Mouse (Mus musculus) kidney, embryonic 16.5 days (tissue): Measurements from ENCODE around the gene Iqcn. TPM values are rescaled to one million over a fixed set of nuclear protein-coding genes. Genes with fewer than 3 reads are reported as not detected.

Experiments
- ATAC-seq: fragments of 200-750 bp; cut with Nextera tagmentation; 2 replicates; pipeline ENCODE4 v1.8.0; 2017; ENCODE audit warnings: moderate TSS enrichment; ENCODE audit not compliant: low FRiP score, low TSS enrichment
- H3K27ac ChIP-seq: fragments of 300-500 bp; sonication (generic); 2 replicates; pipeline ENCODE4 v1.5.1; 2014; ENCODE audit warnings: low read length
- H3K27me3 ChIP-seq: fragments of 300-500 bp; sonication (generic); 2 replicates; pipeline ENCODE4 v1.6.1; 2014; ENCODE audit warnings: low read length, control low read depth, mixed read lengths; ENCODE audit not compliant: insufficient read depth
- H3K36me3 ChIP-seq: fragments of 300-500 bp; sonication (generic); 2 replicates; pipeline ENCODE4 v1.6.1; 2014; ENCODE audit warnings: low read length, control low read depth, mixed read lengths; ENCODE audit not compliant: insufficient read depth
- H3K4me1 ChIP-seq: fragments of 300-500 bp; sonication (generic); 2 replicates; pipeline ENCODE4 v1.6.1; 2014; ENCODE audit warnings: low read length, control low read depth, mixed read lengths; ENCODE audit not compliant: insufficient read depth
- H3K4me2 ChIP-seq: fragments of 300-500 bp; sonication (generic); replicated peaks from 2 replicates; pipeline ENCODE4 v1.6.1; 2014; ENCODE audit warnings: low read depth, low read length
- H3K4me3 ChIP-seq: fragments of 300-500 bp; sonication (generic); 2 replicates; pipeline ENCODE4 v1.5.1; 2014; ENCODE audit warnings: mild to moderate bottlenecking, low read length
- H3K9ac ChIP-seq: fragments of 300-500 bp; sonication (generic); replicated peaks from 2 replicates; pipeline ENCODE4 v1.6.1; 2014; ENCODE audit warnings: low read length
- H3K9me3 ChIP-seq: fragments of 300-500 bp; sonication (generic); 2 replicates; pipeline ENCODE4 v1.6.1; 2016; ENCODE audit warnings: low read length, control low read depth
- WGBS: fragments of 180-500 bp; shearing (Covaris S2); extraction: QIAGEN DNeasy Blood & Tissue Kit; methylation state at CpG from one replicate; pipeline ENCODE4 v1.1.7; 2014; 5-methylcytosine and 5-hydroxymethylcytosine counted together
- polyA plus RNA-seq: library from polyadenylated mRNA; unstranded; fragments of >200 nt; fragmentation: Nextera tagmentation; extraction: Ambion mirVana; gene quantifications from 2 replicates; pipeline ENCODE4 v1.2.1, GENCODE M21; 2015

Gene Iqcn
- polyA plus RNA-seq, 1 experiment from 2014 or later: 0.04 TPM

GRCm38 (mm10) chr8:70698310-70699109, 4.7 kb upstream of the Iqcn start, which contains the start of gene Jund:
Gene Jund, plus strand, starts transcription at chr8:70698949.
- Histone ChIP-seq H3K4me1 (peaks cover 58% of the 10 kb centered on the region), H3K27ac (peak within 1 kb of the TSS; percentile 98), H3K4me2 (peak within 1 kb of the TSS; percentile 70), H3K4me3 (peak within 1 kb of the TSS; percentile 90), H3K9me3 (no peaks in the 10 kb centered on the region), H3K36me3 (peaks cover 21% of the 10 kb centered on the region; the same call in 1 of the 2 replicates), H3K9ac (peak within 1 kb of the TSS; percentile 99), H3K27me3 (no peaks in the 10 kb centered on the region)
- peak; percentile 90 for ATAC-seq
- WGBS: under 1% methylated on average over 68 of the region's 69 CpGs

GRCm38 (mm10) chr8:70699116-70699833, 4.0 kb upstream of the Iqcn start:
- no peaks in the 10 kb centered on the region for H3K9me3 ChIP-seq
- peaks cover 23% of the 10 kb centered on the region; the same call in 1 of the 2 replicates for H3K36me3 ChIP-seq
- H3K27me3 ChIP-seq: no peaks in the 10 kb centered on the region
- H3K4me2 ChIP-seq: peak overlapping the region; percentile 70
- H3K9ac ChIP-seq: peak overlapping the region; percentile 99
- H3K27ac ChIP-seq: peak overlapping the region; percentile 98
- peak; percentile 0; the same call in 1 of the 2 replicates for ATAC-seq
- H3K4me3 ChIP-seq: peak overlapping the region; percentile 90
- peaks cover 57% of the 10 kb centered on the region for H3K4me1 ChIP-seq
- WGBS: under 1% methylated on average over 89 of the region's 89 CpGs

GRCm38 (mm10) chr8:70699834-70700554, 3.3 kb upstream of the Iqcn start:
- no peaks in the 10 kb centered on the region for H3K9me3 ChIP-seq
- H3K9ac ChIP-seq: peak overlapping the region; percentile 99
- 0% methylated on average over 59 of the region's 59 CpGs for WGBS
- peak overlapping the region; percentile 70 for H3K4me2 ChIP-seq
- peak overlapping the region; percentile 90 for H3K4me3 ChIP-seq
- ATAC-seq: no peak
- H3K36me3 ChIP-seq: peaks cover 23% of the 10 kb centered on the region; the same call in 1 of the 2 replicates
- peaks cover 52% of the 10 kb centered on the region for H3K4me1 ChIP-seq
- H3K27me3 ChIP-seq: no peaks in the 10 kb centered on the region
- H3K27ac ChIP-seq: peak overlapping the region; percentile 98

- Histone ChIP-seq H3K4me3 (peak overlapping the region; percentile 90), H3K9ac (peak overlapping the region; percentile 99), H3K36me3 (peaks cover 23% of the 10 kb centered on the region; the same call in 1 of the 2 replicates), H3K4me1 (peaks cover 46% of the 10 kb centered on the region), H3K9me3 (no peaks in the 10 kb centered on the region), H3K4me2 (peak overlapping the region; percentile 70), H3K27me3 (no peaks in the 10 kb centered on the region), H3K27ac (peak overlapping the region; percentile 98)
- no peak for ATAC-seq
- WGBS: under 1% methylated on average over 14 of the region's 20 CpGs
Observed at GRCm38 (mm10) chr8:70700555-70700922, 2.7 kb upstream of the Iqcn start.

- peak overlapping the region; percentile 98; the same call in 1 of the 2 replicates for H3K27ac ChIP-seq
- H3K9ac ChIP-seq: peak overlapping the region; percentile 99
- H3K4me1 ChIP-seq: peaks cover 38% of the 10 kb centered on the region
- 51% methylated on average over 10 of the region's 10 CpGs for WGBS
- no peaks in the 10 kb centered on the region for H3K27me3 ChIP-seq
- H3K4me3 ChIP-seq: peak overlapping the region; percentile 90
- H3K9me3 ChIP-seq: no peaks in the 10 kb centered on the region
- H3K4me2 ChIP-seq: peak overlapping the region; percentile 70
- ATAC-seq: no peak
- H3K36me3 ChIP-seq: peaks cover 23% of the 10 kb centered on the region; the same call in 1 of the 2 replicates
Observed at GRCm38 (mm10) chr8:70701048-70701981, 1.9 kb upstream of the Iqcn start.

- Histone ChIP-seq H3K27me3 (no peaks in the 10 kb centered on the region), H3K4me2 (peak overlapping the region; percentile 70), H3K9me3 (no peaks in the 10 kb centered on the region), H3K4me1 (peaks cover 29% of the 10 kb centered on the region), H3K4me3 (peak overlapping the region; percentile 90; the same call in 1 of the 2 replicates), H3K36me3 (peaks cover 23% of the 10 kb centered on the region; the same call in 1 of the 2 replicates), H3K27ac (no peak overlapping the region; the same call in 1 of the 2 replicates), H3K9ac (no peak overlapping the region)
- WGBS: 69% methylated on average over 2 of the region's 2 CpGs
- no peak for ATAC-seq
Observed at GRCm38 (mm10) chr8:70701982-70702841, 1.0 kb upstream of the Iqcn start.

GRCm38 (mm10) chr8:70702842-70703182, 445 bp upstream of the Iqcn start:
- Histone ChIP-seq H3K27ac (no peak overlapping the region; the same call in 1 of the 2 replicates), H3K4me1 (peaks cover 23% of the 10 kb centered on the region), H3K9ac (no peak overlapping the region), H3K27me3 (no peaks in the 10 kb centered on the region), H3K4me2 (no peak overlapping the region), H3K9me3 (no peaks in the 10 kb centered on the region), H3K4me3 (no peak overlapping the region), H3K36me3 (peaks cover 23% of the 10 kb centered on the region; the same call in 1 of the 2 replicates)
- ATAC-seq: no peak
- WGBS: 78% methylated on average over 3 of the region's 3 CpGs

- no peak overlapping the region for H3K9ac ChIP-seq
- H3K4me3 ChIP-seq: no peak overlapping the region
- no peak overlapping the region for H3K4me2 ChIP-seq
- H3K36me3 ChIP-seq: peaks cover 5% of the 10 kb centered on the region; the same call in 1 of the 2 replicates
- no peak for ATAC-seq
- H3K9me3 ChIP-seq: no peaks in the 10 kb centered on the region
- peaks cover 2% of the 10 kb centered on the region; the same call in 1 of the 2 replicates for H3K4me1 ChIP-seq
- no peaks in the 10 kb centered on the region for H3K27me3 ChIP-seq
- H3K27ac ChIP-seq: no peak overlapping the region
- WGBS: 91% methylated on average over 14 of the region's 14 CpGs
Observed at GRCm38 (mm10) chr8:70708281-70708680, 5.0 kb downstream of the Iqcn start.
